Mouse (Mus musculus) midbrain, embryonic 13.5 days (tissue): Measurements from ENCODE around the gene Ercc2. TPM values are rescaled to one million over a fixed set of nuclear protein-coding genes. Genes with fewer than 3 reads are reported as not detected.

Source experiments
- ATAC-seq: fragments of 200-750 bp; cut with Nextera tagmentation; 2 replicates; pipeline ENCODE4 v1.8.0; 2017; ENCODE audit warnings: mild to moderate bottlenecking, moderate TSS enrichment, moderate library complexity
- H3K27ac ChIP-seq: fragments of 300-500 bp; sonication (generic); 2 replicates; pipeline ENCODE4 v1.5.1; 2015; ENCODE audit warnings: inconsistent platforms, mild to moderate bottlenecking, moderate library complexity
- H3K27me3 ChIP-seq: fragments of 300-500 bp; sonication (generic); 2 replicates; pipeline ENCODE4 v1.6.1; 2015; ENCODE audit warnings: mild to moderate bottlenecking, inconsistent platforms
- H3K36me3 ChIP-seq: fragments of 300-500 bp; sonication (generic); 2 replicates; pipeline ENCODE4 v1.6.1; 2015; ENCODE audit warnings: mild to moderate bottlenecking, inconsistent platforms
- H3K4me1 ChIP-seq: fragments of 300-500 bp; sonication (generic); replicated peaks from 2 replicates; pipeline ENCODE4 v1.6.1; 2015; ENCODE audit warnings: inconsistent platforms
- H3K4me2 ChIP-seq: fragments of 300-500 bp; sonication (generic); replicated peaks from 2 replicates; pipeline ENCODE4 v1.6.1; 2015; ENCODE audit warnings: moderate library complexity, mild to moderate bottlenecking, inconsistent platforms
- H3K4me3 ChIP-seq: fragments of 300-500 bp; sonication (generic); replicated peaks from 2 replicates; pipeline ENCODE4 v1.5.1; 2015; ENCODE audit warnings: mild to moderate bottlenecking, inconsistent platforms
- H3K9ac ChIP-seq: fragments of 300-500 bp; sonication (generic); replicated peaks from 2 replicates; pipeline ENCODE4 v1.6.1; 2015; ENCODE audit warnings: mild to moderate bottlenecking, inconsistent platforms
- H3K9me3 ChIP-seq: fragments of 300-500 bp; sonication (generic); 2 replicates; pipeline ENCODE4 v1.6.1; 2016; ENCODE audit warnings: mild to moderate bottlenecking, inconsistent platforms
- WGBS: fragments of 180-500 bp; shearing (Covaris S2); methylation state at CpG from one replicate; pipeline ENCODE4 v1.1.7; 2015; 5-methylcytosine and 5-hydroxymethylcytosine counted together
- polyA plus RNA-seq: library from polyadenylated mRNA; unstranded; fragments of >200 nt; fragmentation: Nextera tagmentation; extraction: Ambion mirVana; gene quantifications from 2 replicates; pipeline ENCODE4 v1.2.1, GENCODE M21; 2015

The Ercc2 gene
- polyA plus RNA-seq, 1 experiment from 2014 or later = 28.9 TPM

- Histone ChIP-seq H3K9ac (peak overlapping the region; percentile 74), H3K4me2 (peak overlapping the region; percentile 69), H3K4me3 (peak overlapping the region; percentile 64), H3K27ac (peak overlapping the region; percentile 89), H3K4me1 (peaks cover 32% of the 10 kb centered on the region), H3K9me3 (no peaks in the 10 kb centered on the region), H3K27me3 (peaks cover 14% of the 10 kb centered on the region), H3K36me3 (peaks cover 21% of the 10 kb centered on the region)
- WGBS = 0% methylated on average over 31 of the region's 31 CpGs
- peak; percentile 93 for ATAC-seq
Observed at GRCm38 (mm10) chr7:19344938-19345471, 36.8 kb upstream of the Ercc2 start.

- no peak overlapping the region for H3K4me3 ChIP-seq
- no peaks in the 10 kb centered on the region for H3K27me3 ChIP-seq
- 0 out of 2 replicates have a peak overlapping the region, but pooled peaks have one; percentile 23 for H3K9ac ChIP-seq
- peaks cover 16% of the 10 kb centered on the region for H3K4me1 ChIP-seq
- peaks cover 59% of the 10 kb centered on the region for H3K36me3 ChIP-seq
- no peak overlapping the region for H3K27ac ChIP-seq
- H3K4me2 ChIP-seq = no peak overlapping the region
- H3K9me3 ChIP-seq = no peaks in the 10 kb centered on the region
- WGBS = 90% methylated on average over 13 of the region's 13 CpGs
- ATAC-seq = no peak
Observed at GRCm38 (mm10) chr7:19349188-19349915, 32.5 kb upstream of the Ercc2 start.

GRCm38 (mm10) chr7:19350221-19350620, 31.6 kb upstream of the Ercc2 start:
- 97% methylated on average over 8 of the region's 8 CpGs for WGBS
- H3K36me3 ChIP-seq = peaks cover 68% of the 10 kb centered on the region

GRCm38 (mm10) chr7:19354991-19355390, 26.8 kb upstream of the Ercc2 start:
- Histone ChIP-seq H3K27ac (no peak overlapping the region), H3K9me3 (no peaks in the 10 kb centered on the region), H3K4me3 (no peak overlapping the region), H3K27me3 (no peaks in the 10 kb centered on the region), H3K4me2 (no peak overlapping the region), H3K36me3 (peaks cover 64% of the 10 kb centered on the region), H3K4me1 (peaks cover 13% of the 10 kb centered on the region), H3K9ac (no peak overlapping the region)
- ATAC-seq = no peak
- 89% methylated on average over 5 of the region's 5 CpGs for WGBS

More at GRCm38 (mm10) chr7:19350221-19350620, 31.6 kb upstream of the Ercc2 start:
- Histone ChIP-seq H3K4me3 (no peak overlapping the region), H3K27me3 (no peaks in the 10 kb centered on the region), H3K9ac (no peak overlapping the region), H3K4me1 (peaks cover 12% of the 10 kb centered on the region), H3K27ac (no peak overlapping the region), H3K9me3 (no peaks in the 10 kb centered on the region), H3K4me2 (no peak overlapping the region)
- ATAC-seq = no peak

GRCm38 (mm10) chr7:19356311-19356710, 25.5 kb upstream of the Ercc2 start:
- Histone ChIP-seq H3K4me2 (no peak overlapping the region), H3K27ac (no peak overlapping the region), H3K9ac (no peak overlapping the region), H3K36me3 (peaks cover 53% of the 10 kb centered on the region), H3K9me3 (no peaks in the 10 kb centered on the region), H3K4me3 (no peak overlapping the region), H3K27me3 (no peaks in the 10 kb centered on the region), H3K4me1 (peaks cover 26% of the 10 kb centered on the region)
- ATAC-seq = no peak
- WGBS = 78% methylated on average over 10 of the region's 10 CpGs

GRCm38 (mm10) chr7:19357381-19358375, 24.1 kb upstream of the Ercc2 start:
- H3K9me3 ChIP-seq = no peaks in the 10 kb centered on the region
- H3K36me3 ChIP-seq = peaks cover 41% of the 10 kb centered on the region
- H3K4me3 ChIP-seq = peak overlapping the region; percentile 74; the same call in 1 of the 2 replicates
- no peak overlapping the region for H3K27ac ChIP-seq
- H3K9ac ChIP-seq = peak overlapping the region; percentile 39; the same call in 1 of the 2 replicates
- H3K4me2 ChIP-seq = peak overlapping the region; percentile 98
- 0 out of 2 replicates have a peak, but pooled peaks cover 9% of the 10 kb centered on the region for H3K27me3 ChIP-seq
- H3K4me1 ChIP-seq = peaks cover 40% of the 10 kb centered on the region
- 92% methylated on average over 25 of the region's 25 CpGs for WGBS
- ATAC-seq = no peak

- H3K27me3 ChIP-seq = peaks cover 11% of the 10 kb centered on the region; the same call in 1 of the 2 replicates
- H3K4me3 ChIP-seq = peak overlapping the region; percentile 74
- H3K36me3 ChIP-seq = peaks cover 31% of the 10 kb centered on the region
- 25% methylated on average over 13 of the region's 13 CpGs for WGBS
- H3K4me2 ChIP-seq = peak overlapping the region; percentile 98
- no peaks in the 10 kb centered on the region for H3K9me3 ChIP-seq
- peak overlapping the region; percentile 76 for H3K9ac ChIP-seq
- peaks cover 41% of the 10 kb centered on the region for H3K4me1 ChIP-seq
- ATAC-seq = no peak
- no peak overlapping the region for H3K27ac ChIP-seq
Observed at GRCm38 (mm10) chr7:19358634-19359033, 23.2 kb upstream of the Ercc2 start.

GRCm38 (mm10) chr7:19359299-19359891, 22.4 kb upstream of the Ercc2 start, which contains the start of the genes Cd3eap and Ppp1r13l:
TSS of gene Cd3eap (minus strand) at chr7:19359483.
TSS of gene Ppp1r13l (plus strand) at chr7:19359749.
- Histone ChIP-seq H3K4me3 (peak within 1 kb of the TSS; percentile 74), H3K9me3 (no peaks in the 10 kb centered on the region), H3K36me3 (peaks cover 25% of the 10 kb centered on the region), H3K27me3 (peaks cover 11% of the 10 kb centered on the region; the same call in 1 of the 2 replicates), H3K9ac (peak within 1 kb of the TSS; percentile 76), H3K4me2 (peak within 1 kb of the TSS; percentile 98), H3K4me1 (peaks cover 41% of the 10 kb centered on the region), H3K27ac (no peak within 1 kb of the TSS; the same call in 1 of the 2 replicates)
- WGBS = 1% methylated on average over 31 of the region's 31 CpGs
- ATAC-seq = peak; percentile 83

- peak overlapping the region; percentile 98 for H3K4me2 ChIP-seq
- no peaks in the 10 kb centered on the region for H3K9me3 ChIP-seq
- ATAC-seq = peak; percentile 43
- H3K27ac ChIP-seq = no peak overlapping the region; the same call in 1 of the 2 replicates
- H3K4me1 ChIP-seq = peaks cover 41% of the 10 kb centered on the region
- H3K27me3 ChIP-seq = peaks cover 11% of the 10 kb centered on the region; the same call in 1 of the 2 replicates
- H3K9ac ChIP-seq = peak overlapping the region; percentile 76
- WGBS = under 1% methylated on average over 45 of the region's 45 CpGs
- H3K36me3 ChIP-seq = peaks cover 18% of the 10 kb centered on the region
- peak overlapping the region; percentile 74 for H3K4me3 ChIP-seq
Observed at GRCm38 (mm10) chr7:19359892-19360641, 21.7 kb upstream of the Ercc2 start.

GRCm38 (mm10) chr7:19360944-19361343, 20.9 kb upstream of the Ercc2 start:
- Histone ChIP-seq H3K4me1 (peaks cover 41% of the 10 kb centered on the region), H3K4me3 (peak overlapping the region; percentile 74), H3K27me3 (peaks cover 11% of the 10 kb centered on the region; the same call in 1 of the 2 replicates), H3K27ac (no peak overlapping the region), H3K9ac (peak overlapping the region; percentile 30), H3K36me3 (peaks cover 12% of the 10 kb centered on the region), H3K9me3 (no peaks in the 10 kb centered on the region), H3K4me2 (peak overlapping the region; percentile 98)
- under 1% methylated on average over 27 of the region's 27 CpGs for WGBS
- ATAC-seq = peak; percentile 48
